Mouse (Mus musculus) embryonic facial prominence, embryonic 15.5 days (tissue): ENCODE measurements around the gene Wwc2. TPM values are rescaled to one million over a fixed set of nuclear protein-coding genes. Genes with fewer than 3 reads are reported as not detected.

ENCODE experiments used
- ATAC-seq: fragments of 200-750 bp; cut with Nextera tagmentation; 2 replicates; pipeline ENCODE4 v1.8.0; 2017; ENCODE audit warnings: low read depth, moderate TSS enrichment; ENCODE audit not compliant: insufficient number of reproducible peaks, low FRiP score, low TSS enrichment
- H3K27ac ChIP-seq: fragments of 300-500 bp; sonication (generic); replicated peaks from 2 replicates; pipeline ENCODE4 v1.5.1; 2015; ENCODE audit warnings: mild to moderate bottlenecking, inconsistent platforms
- H3K27me3 ChIP-seq: fragments of 300-500 bp; sonication (generic); 2 replicates; pipeline ENCODE4 v1.6.1; 2015; ENCODE audit warnings: inconsistent platforms
- H3K36me3 ChIP-seq: fragments of 300-500 bp; sonication (generic); 2 replicates; pipeline ENCODE4 v1.6.1; 2015; ENCODE audit warnings: mild to moderate bottlenecking, inconsistent platforms
- H3K4me1 ChIP-seq: fragments of 300-500 bp; sonication (generic); 2 replicates; pipeline ENCODE4 v1.6.1; 2015; ENCODE audit warnings: inconsistent platforms
- H3K4me2 ChIP-seq: fragments of 300-500 bp; sonication (generic); replicated peaks from 2 replicates; pipeline ENCODE4 v1.6.1; 2015; ENCODE audit warnings: mild to moderate bottlenecking, inconsistent platforms
- H3K4me3 ChIP-seq: fragments of 300-500 bp; sonication (generic); replicated peaks from 2 replicates; pipeline ENCODE4 v1.5.1; 2015; ENCODE audit warnings: mild to moderate bottlenecking, inconsistent platforms
- H3K9ac ChIP-seq: fragments of 300-500 bp; sonication (generic); 2 replicates; pipeline ENCODE4 v1.6.1; 2015; ENCODE audit warnings: inconsistent platforms
- H3K9me3 ChIP-seq: fragments of 300-500 bp; sonication (generic); replicated peaks from 2 replicates; pipeline ENCODE4 v1.6.1; 2016; ENCODE audit warnings: inconsistent platforms
- WGBS: fragments of 180-500 bp; shearing (Covaris S2); methylation state at CpG from one replicate; pipeline ENCODE4 v1.1.7; 2015; 5-methylcytosine and 5-hydroxymethylcytosine counted together
- polyA plus RNA-seq: library from polyadenylated mRNA; unstranded; fragments of >200 nt; fragmentation: Nextera tagmentation; extraction: Ambion mirVana; gene quantifications from 2 replicates; pipeline ENCODE4 v1.2.1, GENCODE M21; 2015

Gene Wwc2
- polyA plus RNA-seq, 1 experiment from 2014 or later: 12.0 TPM

- 77% methylated on average over 7 of the region's 7 CpGs for WGBS
- H3K27ac ChIP-seq: no peak overlapping the region
- H3K9me3 ChIP-seq: no peaks in the 10 kb centered on the region
- no peak overlapping the region for H3K4me3 ChIP-seq
- H3K4me1 ChIP-seq: no peaks in the 10 kb centered on the region
- H3K36me3 ChIP-seq: peaks cover 11% of the 10 kb centered on the region
- no peak for ATAC-seq
- H3K27me3 ChIP-seq: no peaks in the 10 kb centered on the region
- H3K4me2 ChIP-seq: no peak overlapping the region
- H3K9ac ChIP-seq: no peak overlapping the region
These were observed 86.7 kb downstream of the Wwc2 start for GRCm38 (mm10) chr8:47904004-47904403.

DNA sequence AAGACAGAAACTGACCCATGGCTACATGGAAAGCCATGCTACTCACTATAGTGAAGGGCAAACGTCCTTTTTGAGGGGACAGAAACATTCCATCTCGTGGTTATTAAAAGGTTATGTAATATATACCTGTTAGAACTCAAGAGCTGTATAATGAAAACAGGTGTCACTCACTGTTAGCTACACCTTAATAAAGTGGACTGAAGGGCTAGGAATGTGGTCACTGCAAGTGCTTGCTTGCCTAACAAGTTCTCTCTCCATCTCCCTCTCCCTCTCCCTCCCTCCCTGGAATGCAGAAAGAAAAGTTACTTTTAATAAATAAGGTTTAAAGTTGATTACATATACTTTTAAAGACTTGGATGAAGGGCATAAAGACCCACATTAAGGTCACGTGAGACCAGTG, 88.0 kb downstream of the Wwc2 start:
- H3K27me3 ChIP-seq: no peaks in the 10 kb centered on the region
- H3K4me1 ChIP-seq: no peaks in the 10 kb centered on the region
- no peak for ATAC-seq
- H3K36me3 ChIP-seq: peaks cover 11% of the 10 kb centered on the region
- WGBS: 77% methylated on average over 3 of the region's 3 CpGs
- H3K4me2 ChIP-seq: no peak overlapping the region
- no peak overlapping the region for H3K9ac ChIP-seq
- no peaks in the 10 kb centered on the region for H3K9me3 ChIP-seq
- no peak overlapping the region for H3K27ac ChIP-seq
- no peak overlapping the region for H3K4me3 ChIP-seq

DNA sequence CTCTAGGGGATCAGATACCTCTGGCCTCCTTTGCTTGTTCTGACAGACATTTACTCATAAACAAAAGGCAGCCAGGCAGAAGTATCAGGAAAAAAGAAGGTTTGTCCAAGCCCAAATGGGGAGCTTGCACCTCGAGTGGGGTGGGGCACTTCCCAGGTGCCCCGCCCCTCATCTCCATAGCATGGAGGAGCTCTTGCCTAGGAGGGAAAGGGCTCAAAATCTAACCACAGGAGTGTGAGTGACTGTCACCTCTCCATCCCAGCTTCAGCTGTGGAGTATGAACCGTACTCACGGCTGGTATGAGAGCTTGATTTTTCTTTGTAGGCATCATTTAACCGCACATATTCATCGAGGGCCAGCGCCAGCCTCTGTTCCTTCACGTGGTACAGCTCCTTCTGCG, 90.4 kb downstream of the Wwc2 start:
- Histone ChIP-seq H3K36me3 (peaks cover 11% of the 10 kb centered on the region), H3K27ac (no peak overlapping the region), H3K27me3 (no peaks in the 10 kb centered on the region), H3K4me1 (no peaks in the 10 kb centered on the region), H3K9me3 (no peaks in the 10 kb centered on the region), H3K4me3 (no peak overlapping the region), H3K9ac (no peak overlapping the region), H3K4me2 (no peak overlapping the region)
- WGBS: 93% methylated on average over 9 of the region's 9 CpGs
- no peak for ATAC-seq

DNA sequence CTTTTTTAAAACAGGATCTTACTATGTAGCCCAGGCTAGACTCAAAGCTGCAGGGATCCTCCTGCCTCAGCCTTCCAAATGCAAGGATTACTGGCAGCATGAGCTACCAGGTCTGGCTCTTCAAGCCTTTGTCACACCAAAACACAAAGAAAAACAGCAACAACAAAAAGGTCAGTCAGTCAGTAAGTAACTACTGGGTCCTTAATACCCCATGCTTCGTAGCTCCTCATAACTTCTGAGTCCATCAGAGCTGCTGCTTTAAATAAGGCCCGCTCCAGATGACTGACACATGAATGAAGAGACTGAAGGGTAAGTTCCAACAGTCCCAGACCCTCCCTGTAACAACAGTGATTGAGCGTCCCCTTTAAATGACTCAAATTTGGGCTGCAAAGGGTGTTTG, 90.8 kb downstream of the Wwc2 start:
- no peak overlapping the region for H3K27ac ChIP-seq
- H3K36me3 ChIP-seq: peaks cover 11% of the 10 kb centered on the region
- no peak overlapping the region for H3K4me3 ChIP-seq
- no peak overlapping the region for H3K9ac ChIP-seq
- 95% methylated on average over 3 of the region's 3 CpGs for whole genome bisulfite sequencing
- no peaks in the 10 kb centered on the region for H3K27me3 ChIP-seq
- H3K9me3 ChIP-seq: no peaks in the 10 kb centered on the region
- H3K4me2 ChIP-seq: no peak overlapping the region
- no peaks in the 10 kb centered on the region for H3K4me1 ChIP-seq
- no peak for ATAC-seq

DNA sequence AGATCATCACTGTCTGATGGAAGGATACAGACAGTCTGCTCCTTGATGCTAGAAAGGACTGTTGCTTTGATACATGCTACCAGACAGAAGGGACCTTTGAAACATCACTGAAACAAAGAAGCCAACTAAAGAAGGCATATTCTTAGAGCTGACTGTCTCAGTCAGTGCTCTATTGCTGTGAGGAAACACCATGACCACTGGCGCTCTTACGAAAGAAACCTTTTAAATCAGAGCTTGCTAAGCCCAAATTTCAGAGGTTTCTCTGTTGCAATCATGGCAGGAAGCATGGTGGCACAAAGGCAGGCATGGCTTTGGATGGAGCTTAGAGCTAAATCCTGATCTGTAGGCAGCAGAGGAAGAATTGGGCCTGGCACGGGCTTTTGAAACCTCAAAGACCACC, 98.3 kb downstream of the Wwc2 start:
- Histone ChIP-seq H3K9ac (no peak overlapping the region), H3K9me3 (no peaks in the 10 kb centered on the region), H3K4me2 (no peak overlapping the region), H3K27ac (no peak overlapping the region), H3K27me3 (no peaks in the 10 kb centered on the region), H3K4me3 (no peak overlapping the region), H3K4me1 (peaks cover 20% of the 10 kb centered on the region), H3K36me3 (peaks cover 3% of the 10 kb centered on the region; the same call in 1 of the 2 replicates)
- WGBS: 94% methylated on average over 3 of the region's 3 CpGs
- no peak for ATAC-seq

DNA sequence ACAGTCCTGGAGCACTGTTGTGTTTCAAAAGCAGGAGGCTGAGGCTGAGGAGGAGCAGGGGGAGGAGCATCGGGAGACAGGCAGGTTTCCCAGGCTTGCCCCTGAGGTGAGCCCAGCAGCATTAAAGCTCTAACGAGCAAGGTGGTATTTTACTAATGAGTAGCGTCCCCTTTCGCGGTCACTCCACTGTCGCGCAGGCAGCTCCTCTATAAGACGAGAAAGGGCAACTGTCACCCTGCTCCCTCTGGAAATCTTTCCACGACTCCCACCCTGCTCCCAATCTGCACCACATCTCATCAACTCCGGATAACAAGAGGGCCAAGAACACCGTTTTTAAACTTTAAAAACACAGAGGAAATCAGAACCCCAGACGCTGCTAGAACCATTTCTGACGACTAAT, 99.1 kb downstream of the Wwc2 start:
- no peak overlapping the region for H3K4me3 ChIP-seq
- H3K4me1 ChIP-seq: peaks cover 20% of the 10 kb centered on the region
- no peaks in the 10 kb centered on the region for H3K27me3 ChIP-seq
- no peak overlapping the region for H3K27ac ChIP-seq
- WGBS: 55% methylated on average over 13 of the region's 13 CpGs
- H3K4me2 ChIP-seq: no peak overlapping the region
- H3K9me3 ChIP-seq: no peaks in the 10 kb centered on the region
- no peak for ATAC-seq
- H3K9ac ChIP-seq: no peak overlapping the region
- peaks cover 3% of the 10 kb centered on the region; the same call in 1 of the 2 replicates for H3K36me3 ChIP-seq

- no peaks in the 10 kb centered on the region for H3K27me3 ChIP-seq
- no peak overlapping the region for H3K9ac ChIP-seq
- no peak overlapping the region for H3K4me3 ChIP-seq
- H3K27ac ChIP-seq: no peak overlapping the region
- WGBS: 78% methylated on average over 13 of the region's 13 CpGs
- no peak for ATAC-seq
- H3K36me3 ChIP-seq: peaks cover 3% of the 10 kb centered on the region; the same call in 1 of the 2 replicates
- H3K4me1 ChIP-seq: peaks cover 20% of the 10 kb centered on the region
- no peak overlapping the region for H3K4me2 ChIP-seq
- no peaks in the 10 kb centered on the region for H3K9me3 ChIP-seq
These were observed 99.9 kb downstream of the Wwc2 start for GRCm38 (mm10) chr8:47890814-47891210.

GRCm38 (mm10) chr8:47889936-47890813, 100.5 kb downstream of the Wwc2 start:
- peak; percentile 47; the same call in 1 of the 2 replicates for ATAC-seq
- Histone ChIP-seq H3K4me3 (no peak overlapping the region), H3K4me2 (peak overlapping the region; percentile 6; the same call in 1 of the 2 replicates), H3K4me1 (peaks cover 20% of the 10 kb centered on the region), H3K9me3 (no peaks in the 10 kb centered on the region), H3K27me3 (no peaks in the 10 kb centered on the region), H3K9ac (no peak overlapping the region), H3K36me3 (peaks cover 3% of the 10 kb centered on the region; the same call in 1 of the 2 replicates), H3K27ac (no peak overlapping the region)
- 38% methylated on average over 23 of the region's 23 CpGs for WGBS

DNA sequence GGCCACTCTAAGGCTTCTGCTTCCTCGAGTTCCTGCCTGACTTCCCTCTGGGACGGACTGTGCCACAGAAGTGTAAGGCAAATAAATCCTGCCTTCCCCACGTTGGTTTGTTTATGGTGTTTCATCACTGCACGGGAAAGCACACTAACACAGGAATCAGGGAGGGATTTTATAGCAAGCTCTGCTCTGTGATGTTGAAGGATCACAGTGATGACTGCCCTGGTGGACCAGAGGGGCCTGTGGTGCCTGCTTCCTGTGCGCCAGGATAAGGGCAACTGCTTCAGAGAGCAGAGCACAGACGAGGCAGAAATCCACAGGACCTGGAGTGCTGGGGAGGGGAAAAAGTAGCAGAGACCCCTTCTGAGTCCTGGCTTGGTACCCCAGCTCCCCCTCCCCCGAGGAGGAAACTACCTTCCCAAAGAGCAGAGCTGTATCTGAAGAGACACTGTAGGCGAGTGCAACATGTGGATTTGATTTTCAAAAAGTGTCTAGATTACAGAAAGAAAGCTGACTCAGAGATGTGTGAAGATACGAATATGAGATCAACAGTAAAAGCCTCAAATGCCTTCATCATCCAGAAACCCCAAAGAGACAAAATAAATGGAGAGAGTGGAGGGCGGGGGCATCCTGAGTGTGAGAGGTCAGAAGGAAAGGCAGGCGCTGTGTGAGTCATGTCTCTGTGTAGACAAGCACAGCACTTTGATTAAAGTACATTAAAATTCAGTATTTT, 101.7 kb downstream of the Wwc2 start:
- H3K27ac ChIP-seq: no peak overlapping the region
- no peak overlapping the region for H3K4me3 ChIP-seq
- H3K4me2 ChIP-seq: no peak overlapping the region
- peaks cover 20% of the 10 kb centered on the region for H3K4me1 ChIP-seq
- WGBS: 46% methylated on average over 11 of the region's 11 CpGs
- no peaks in the 10 kb centered on the region for H3K27me3 ChIP-seq
- H3K9me3 ChIP-seq: no peaks in the 10 kb centered on the region
- H3K9ac ChIP-seq: no peak overlapping the region
- no peak for ATAC-seq
- peaks cover 12% of the 10 kb centered on the region; the same call in 1 of the 2 replicates for H3K36me3 ChIP-seq

DNA sequence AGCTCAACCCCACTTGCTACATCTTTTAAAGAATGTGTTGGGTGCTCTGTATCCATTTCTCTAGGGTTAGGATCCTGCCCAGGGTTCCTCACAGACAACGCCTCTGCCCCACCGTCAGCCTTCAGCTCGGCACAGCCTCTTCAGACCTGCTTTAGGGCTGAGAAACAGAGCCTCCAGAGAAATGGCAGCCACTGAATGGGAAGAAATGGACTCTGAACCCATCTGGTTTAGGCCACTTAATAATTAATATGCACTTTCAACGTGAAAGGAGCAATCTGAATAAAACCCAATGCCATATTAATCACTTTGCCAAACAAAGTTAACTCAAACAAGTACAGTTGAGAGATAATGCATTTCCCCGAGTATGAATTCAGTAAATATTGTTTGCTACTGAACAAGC, 106.4 kb downstream of the Wwc2 start:
- no peak overlapping the region for H3K4me2 ChIP-seq
- WGBS: 86% methylated on average over 5 of the region's 5 CpGs
- no peak overlapping the region for H3K4me3 ChIP-seq
- H3K9me3 ChIP-seq: no peaks in the 10 kb centered on the region
- H3K36me3 ChIP-seq: peaks cover 31% of the 10 kb centered on the region
- no peak for ATAC-seq
- H3K4me1 ChIP-seq: peaks cover 6% of the 10 kb centered on the region; the same call in 1 of the 2 replicates
- H3K27me3 ChIP-seq: no peaks in the 10 kb centered on the region
- H3K27ac ChIP-seq: no peak overlapping the region
- H3K9ac ChIP-seq: no peak overlapping the region

DNA sequence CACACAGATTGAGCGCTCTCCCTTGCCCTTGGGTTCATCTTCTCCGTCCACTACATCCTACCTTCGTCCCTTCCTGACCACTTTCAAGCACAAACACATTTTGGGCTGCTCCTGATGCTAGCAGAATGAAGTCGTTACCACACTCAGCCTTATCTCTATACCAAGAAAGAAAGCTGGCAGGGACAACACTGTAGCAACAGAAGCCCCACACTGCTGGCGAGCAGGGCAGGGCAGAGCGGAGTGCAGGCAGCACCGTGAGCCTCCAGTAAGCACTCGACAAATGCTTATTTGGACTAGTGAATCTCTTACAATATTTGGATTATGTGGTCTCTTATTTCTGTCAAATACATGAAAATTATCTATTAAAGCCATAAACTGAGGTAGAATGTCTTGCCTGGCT, 107.0 kb downstream of the Wwc2 start:
- peaks cover 2% of the 10 kb centered on the region; the same call in 1 of the 2 replicates for H3K4me1 ChIP-seq
- H3K9me3 ChIP-seq: no peaks in the 10 kb centered on the region
- no peak overlapping the region for H3K27ac ChIP-seq
- ATAC-seq: no peak
- H3K36me3 ChIP-seq: peaks cover 34% of the 10 kb centered on the region
- H3K4me3 ChIP-seq: no peak overlapping the region
- 93% methylated on average over 8 of the region's 8 CpGs for WGBS
- no peak overlapping the region for H3K9ac ChIP-seq
- H3K27me3 ChIP-seq: no peaks in the 10 kb centered on the region
- no peak overlapping the region for H3K4me2 ChIP-seq
